Mouse (Mus musculus) ES-Bruce4 (cell line): Measurements from ENCODE around the gene Adam17.

ENCODE experiments used
- CTCF ChIP-seq: IDR thresholded peaks from one replicate; pipeline ENCODE4 v1.8.1; 2011; ENCODE audit warnings: low read depth, low read length
- POLR2A ChIP-seq: IDR thresholded peaks from one replicate; pipeline ENCODE4 v1.8.1; 2011; ENCODE audit warnings: low read length; ENCODE audit not compliant: insufficient read depth

DNA sequence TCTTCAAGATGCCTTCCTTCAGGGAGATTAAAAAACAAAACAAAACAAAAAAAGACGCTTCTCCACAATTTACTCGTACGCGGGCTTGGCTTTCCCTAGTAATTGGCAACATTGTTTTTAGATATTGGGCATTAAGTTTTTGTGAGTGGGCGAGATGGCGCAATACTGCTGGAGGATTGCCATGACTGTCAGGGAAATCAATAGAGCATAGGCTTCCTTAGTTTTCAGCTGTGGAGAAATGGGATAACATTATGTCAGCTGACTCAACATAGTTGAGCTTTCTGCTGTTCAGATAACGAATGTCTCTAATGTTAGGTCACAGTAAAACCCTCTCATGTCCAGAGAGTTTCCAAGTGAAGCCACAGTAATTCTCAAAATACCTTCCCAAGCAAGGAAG is 56.6 kb downstream of the Adam17 start:
- TF ChIP-seq CTCF, result no peak
- no peak for TF ChIP-seq POLR2A
